Mouse (Mus musculus) ES-E14 (cell line): ENCODE measurements around the gene Ralgps1. TPM values are rescaled to one million over a fixed set of nuclear protein-coding genes. Genes with fewer than 3 reads are reported as not detected.
A peak's percentile ranks its signal among the peaks of the same experiment; 100 is the strongest.

Experiments used
- DNase-seq: peaks from one replicate; pipeline ENCODE4 v3.0.0-alpha.2; 2013; ENCODE audit warnings: low read depth, low spot score
- H3K27ac ChIP-seq: 2 replicates; pipeline ENCODE4 v1.5.1; 2012; ENCODE audit warnings: low read depth, mild to moderate bottlenecking, low read length, moderate library complexity, mixed read lengths; ENCODE audit not compliant: poor library complexity, insufficient read depth, severe bottlenecking
- H3K36me3 ChIP-seq: 2 replicates; pipeline ENCODE4 v1.6.1; 2012; ENCODE audit warnings: mild to moderate bottlenecking, low read length, moderate library complexity, mixed read lengths; ENCODE audit not compliant: control insufficient read depth, poor library complexity, insufficient read depth, severe bottlenecking
- H3K4me1 ChIP-seq, 2 experiments: fragments of 150-350 bp in 1 of 2; sonication (generic) in 1 of 2; 2 replicates each; pipeline ENCODE4 v1.6.1; 2012; ENCODE audit warnings: low read length in 2 of 2, mild to moderate bottlenecking in 1 of 2, mixed read lengths in 1 of 2; ENCODE audit not compliant: control insufficient read depth in 2 of 2, insufficient read depth in 2 of 2, poor library complexity in 1 of 2
- H3K4me3 ChIP-seq, 2 experiments: fragments of 150-350 bp in 1 of 2; sonication (generic) in 1 of 2; 2 replicates each; pipeline ENCODE4 v1.5.1; 2012; ENCODE audit warnings: low read length in 2 of 2, low read depth in 1 of 2, mild to moderate bottlenecking in 1 of 2, mixed read lengths in 1 of 2; ENCODE audit not compliant: insufficient read depth in 1 of 2, poor library complexity in 1 of 2, severe bottlenecking in 1 of 2
- H3K9ac ChIP-seq: 2 replicates; pipeline ENCODE4 v1.6.1; 2012; ENCODE audit warnings: low read depth, mild to moderate bottlenecking, low read length, mixed read lengths; ENCODE audit not compliant: poor library complexity, insufficient read depth, severe bottlenecking
- H3K9me3 ChIP-seq: fragments of 150-350 bp; sonication (generic); 2 replicates; pipeline ENCODE4 v1.6.1; 2012; ENCODE audit warnings: low read depth, mild to moderate bottlenecking, low read length; ENCODE audit not compliant: control insufficient read depth, insufficient read depth
- CHD2 ChIP-seq: IDR thresholded peaks from 2 replicates; pipeline ENCODE4 v1.6.1; 2014; ENCODE audit warnings: mild to moderate bottlenecking, low read depth, low read length, inconsistent platforms
- HCFC1 ChIP-seq: IDR thresholded peaks from 2 replicates; pipeline ENCODE4 v1.6.1; 2012; ENCODE audit warnings: low read length, inconsistent platforms, borderline replicate concordance; ENCODE audit not compliant: insufficient read depth
- MAFK ChIP-seq: IDR thresholded peaks from 2 replicates; pipeline ENCODE4 v1.6.1; 2014; ENCODE audit warnings: mild to moderate bottlenecking, low read depth, low read length, inconsistent platforms; ENCODE audit not compliant: insufficient read depth
- ZC3H11A ChIP-seq: IDR thresholded peaks from 2 replicates; pipeline ENCODE4 v1.6.1; 2012; ENCODE audit warnings: low read depth, mild to moderate bottlenecking, inconsistent platforms, low read length, borderline replicate concordance
- ZNF384 ChIP-seq: IDR thresholded peaks from 2 replicates; pipeline ENCODE4 v1.6.1; 2012; ENCODE audit warnings: low read depth, low read length, inconsistent platforms
- in situ Hi-C, 2 experiments: fragments of 600-800 bp; cut with MboI; formaldehyde crosslinking; loops; one replicate each; pipeline ENCODE4 v1.15.1; 2025; ENCODE audit warnings: low sequenced_read_pairs in 2 of 2, inconsistent platforms in 1 of 2; ENCODE audit not compliant: unreplicated experiment in 2 of 2
- total RNA-seq: library from RNA; depleted of rRNA; stranded (reverse); fragments of 300-350 nt; gene quantifications from 2 replicates; pipeline ENCODE4 v1.2.3, GENCODE M21; 2012; rRNA removed

Gene Ralgps1
- 5.4 and 9.2 TPM in 2 replicates for total RNA-seq

DNA sequence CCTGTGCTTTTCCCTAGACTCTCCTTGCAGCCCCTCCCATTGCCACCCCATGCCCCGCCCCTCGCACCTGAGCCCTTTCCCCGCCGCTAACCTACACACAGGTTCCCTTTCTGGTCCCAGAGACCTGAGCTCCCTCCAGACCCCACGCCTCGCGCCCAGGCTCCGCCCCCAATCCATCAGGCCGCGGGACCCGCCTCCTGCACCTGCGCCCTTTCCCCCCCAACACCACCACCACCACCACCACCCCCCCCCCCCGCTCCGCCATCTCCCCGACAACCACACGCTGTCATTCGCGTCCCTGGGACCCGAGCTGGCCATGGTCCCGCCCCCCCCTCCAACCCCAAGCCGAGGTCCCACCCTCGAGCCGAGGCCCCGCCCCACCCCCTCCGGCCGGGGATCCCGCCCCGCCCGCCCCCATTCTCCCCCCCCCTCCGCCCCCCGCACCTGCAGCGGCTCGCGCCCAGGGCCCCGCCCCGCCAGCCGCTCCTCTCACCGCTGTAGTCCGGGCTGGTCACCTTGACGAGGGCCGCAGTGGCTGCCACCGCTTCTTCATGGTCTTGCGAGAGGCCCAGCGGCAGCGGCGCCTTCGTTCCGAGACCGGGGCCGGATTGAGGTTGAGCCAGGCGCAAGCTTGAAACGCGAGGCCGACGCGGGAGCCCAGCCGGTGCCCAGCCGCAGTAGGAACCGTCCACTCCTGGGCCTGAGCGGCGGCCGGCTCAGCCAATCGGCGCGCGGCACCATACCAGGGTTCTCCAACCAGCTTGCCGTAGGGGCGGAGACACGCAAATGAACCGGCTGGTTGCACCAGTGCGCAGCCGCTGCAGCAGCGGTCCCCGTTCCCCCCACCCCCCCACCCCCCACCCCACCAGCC, at the start of gene Ralgps1:
Ralgps1 (minus strand) TSS at position 710 of the 871 bp plus-strand sequence.
- H3K9ac ChIP-seq, result peak within 1 kb of the TSS; percentile 75
- in situ Hi-C loops, result no loop called here
- H3K27ac ChIP-seq, result peak within 1 kb of the TSS; percentile 64
- H3K4me1 ChIP-seq, result peaks cover 0 to 7% of the 10 kb centered on the region in 2 experiments; a peak in 1 of 4 replicates
- peak within 1 kb of the TSS; percentile 78 to 95 for H3K4me3 ChIP-seq
- H3K9me3 ChIP-seq, result no peaks in the 10 kb centered on the region
- H3K36me3 ChIP-seq, result peaks cover 2% of the 10 kb centered on the region; the same call in 1 of the 2 replicates
- TF ChIP-seq MAFK (no peak), ZC3H11A (no peak), CHD2 (peak; percentile 59), HCFC1 (no peak)
- DNase-seq, result peak; percentile 75

DNA sequence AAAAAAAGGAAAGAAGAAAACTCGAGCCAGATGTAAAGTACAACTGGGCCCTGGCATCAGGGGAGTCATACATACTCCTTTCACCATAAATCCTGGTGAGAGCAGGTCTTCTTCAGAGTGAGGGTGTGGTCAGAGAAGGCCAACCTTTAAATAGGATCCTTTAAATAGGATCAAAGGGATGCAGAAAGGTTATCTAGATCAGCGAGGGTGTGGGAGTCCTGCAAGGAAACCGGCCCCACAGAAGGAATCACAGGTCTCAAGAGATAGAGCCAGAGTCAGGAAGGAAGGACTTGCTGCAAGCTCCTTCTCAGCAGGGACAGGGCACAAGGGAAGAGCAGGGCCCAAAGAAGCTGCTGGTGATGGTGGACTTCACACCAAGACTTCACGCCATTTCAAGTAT, 46.2 kb upstream of the Ralgps1 start:
- TF ChIP-seq CHD2 (no peak), HCFC1 (no peak), ZNF384 (no peak), ZC3H11A (no peak), MAFK (no peak)
- Histone ChIP-seq H3K9me3 (no peaks in the 10 kb centered on the region), H3K36me3 (peaks cover 18% of the 10 kb centered on the region), H3K9ac (no peak overlapping the region), H3K4me3 (no peak overlapping the region), H3K4me1 (peaks cover 0 to 14% of the 10 kb centered on the region in 2 experiments; a peak in 1 of 4 replicates), H3K27ac (no peak overlapping the region)
- in situ Hi-C loops, result no loop called here
- DNase-seq, result peak; percentile 31

DNA sequence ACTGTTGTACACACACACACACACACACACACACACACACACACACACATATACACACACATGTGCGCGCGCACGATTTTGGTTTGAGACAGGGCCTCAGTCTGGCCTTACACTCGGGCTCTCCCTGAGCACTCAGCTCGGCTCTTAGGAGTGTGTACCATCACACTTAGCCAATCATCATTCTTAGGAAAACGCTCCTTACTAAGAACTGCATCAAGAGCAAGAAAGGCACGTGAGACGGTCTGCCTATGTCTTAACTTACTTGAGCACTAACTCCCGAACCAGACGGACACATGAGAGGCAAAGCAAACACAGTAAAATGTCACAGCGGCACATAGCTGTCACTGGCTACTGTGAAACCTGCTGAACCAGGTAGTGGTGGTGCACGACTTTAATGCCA, 42.7 kb upstream of the Ralgps1 start:
- H3K36me3 ChIP-seq, result peaks cover 31% of the 10 kb centered on the region
- H3K27ac ChIP-seq, result no peak overlapping the region
- H3K9ac ChIP-seq, result no peak overlapping the region
- no peaks in the 10 kb centered on the region for H3K9me3 ChIP-seq
- in situ Hi-C loops, result no loop called here
- H3K4me3 ChIP-seq, result no peak overlapping the region
- TF ChIP-seq ZC3H11A, result no peak
- no peak for TF ChIP-seq HCFC1
- TF ChIP-seq CHD2, result no peak
- no peak for TF ChIP-seq ZNF384
- no peak for TF ChIP-seq MAFK
- peaks cover 0 to 8% of the 10 kb centered on the region in 2 experiments; a peak in 2 of 4 replicates for H3K4me1 ChIP-seq
- no peak for DNase-seq

DNA sequence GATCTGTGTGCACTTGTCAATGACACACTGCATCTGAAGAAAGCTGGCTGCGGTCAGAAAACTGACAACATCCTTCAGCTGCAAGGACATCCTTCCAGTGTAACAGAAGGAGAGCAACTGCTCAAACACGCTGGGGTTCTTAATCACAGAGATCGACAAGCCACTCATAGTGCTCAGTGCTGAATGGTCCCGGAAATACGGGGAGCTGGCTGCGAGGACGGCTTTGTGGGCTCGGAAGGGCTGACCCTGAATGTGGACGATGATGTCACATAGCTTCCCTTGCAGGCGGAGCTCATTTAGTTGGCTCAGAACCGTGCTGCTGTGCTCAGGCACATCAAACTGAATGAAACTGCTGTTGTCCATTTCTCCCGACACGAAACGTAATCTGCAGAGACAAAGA, 40.8 kb upstream of the Ralgps1 start:
- TF ChIP-seq ZNF384 (no peak), HCFC1 (no peak), MAFK (no peak), ZC3H11A (no peak), CHD2 (no peak)
- peaks cover 26% of the 10 kb centered on the region for H3K36me3 ChIP-seq
- H3K9me3 ChIP-seq, result no peaks in the 10 kb centered on the region
- no peak overlapping the region for H3K4me3 ChIP-seq
- peaks cover 0 to 3% of the 10 kb centered on the region in 2 experiments; a peak in 2 of 4 replicates for H3K4me1 ChIP-seq
- in situ Hi-C loops, result no loop called here
- no peak for DNase-seq
- no peak overlapping the region for H3K27ac ChIP-seq
- H3K9ac ChIP-seq, result no peak overlapping the region
